Mouse (Mus musculus): ENCODE measurements around the gene Traf7. TPM values are rescaled to one million over a fixed set of nuclear protein-coding genes. Genes with fewer than 3 reads are reported as not detected.

Gene Traf7
- polyA plus RNA-seq, 1 experiment from 2014 or later, result 100 TPM

DNA sequence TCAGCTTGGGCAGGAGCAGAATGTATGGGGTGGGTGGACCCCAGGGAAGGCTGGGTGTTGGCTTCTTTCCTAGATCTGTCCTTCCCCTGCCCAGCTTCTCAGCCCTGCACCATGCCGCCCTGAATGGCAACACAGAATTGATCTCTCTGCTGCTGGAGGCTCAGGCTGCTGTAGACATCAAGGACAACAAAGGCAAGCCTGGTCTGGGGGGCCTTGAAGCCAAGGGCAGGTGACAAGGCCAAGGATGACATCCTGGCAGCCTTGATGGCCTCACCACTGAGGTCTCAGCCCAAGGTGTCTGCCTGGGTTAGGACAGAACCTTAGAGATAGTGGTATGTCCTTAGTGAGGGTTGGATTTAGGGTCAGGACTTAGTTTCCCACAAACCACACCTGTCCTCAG is 31.7 kb downstream of the Traf7 start:
- 100% methylated on average over 1 of the region's 1 CpGs for WGBS
- ATAC-seq (ENCODE audit: low FRiP score), result no peak
- Histone ChIP-seq H3K36me3 (replicated peaks) (peaks cover 50% of the 10 kb centered on the region), H3K27ac (no peak overlapping the region), H3K4me1 (peaks cover 4% of the 10 kb centered on the region; the same call in 1 of the 2 replicates), H3K9ac (no peak overlapping the region), H3K27me3 (no peaks in the 10 kb centered on the region), H3K4me2 (no peak overlapping the region), H3K9me3 (no peaks in the 10 kb centered on the region), H3K4me3 (replicated peaks) (no peak overlapping the region)

DNA sequence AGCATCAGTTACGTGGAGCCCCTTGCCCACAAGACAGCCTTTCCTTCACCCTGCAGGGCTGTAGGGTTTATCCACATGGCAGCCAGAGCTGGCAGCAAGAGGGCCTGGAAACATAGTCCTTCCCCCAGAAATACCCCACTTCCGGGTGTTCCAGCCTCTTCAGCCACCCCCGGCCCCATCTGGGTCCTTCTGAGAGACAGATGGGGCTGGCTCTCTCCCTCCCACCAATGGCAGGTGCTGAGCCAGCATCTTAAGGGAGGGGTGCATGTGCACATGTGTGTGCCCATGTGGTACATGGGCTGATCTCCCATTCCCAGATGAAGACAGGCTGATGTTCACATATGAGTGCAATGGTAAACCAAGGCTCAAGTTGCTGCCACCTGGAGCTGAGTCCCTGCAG is 32.3 kb downstream of the Traf7 start:
- ATAC-seq (ENCODE audit: low FRiP score), result no peak
- WGBS, result 72% methylated on average over 3 of the region's 3 CpGs
- peaks cover 10% of the 10 kb centered on the region for H3K4me1 ChIP-seq
- H3K36me3 ChIP-seq (replicated peaks), result peaks cover 45% of the 10 kb centered on the region
- H3K4me3 ChIP-seq (replicated peaks), result no peak overlapping the region
- no peaks in the 10 kb centered on the region for H3K27me3 ChIP-seq
- no peak overlapping the region for H3K4me2 ChIP-seq
- H3K9ac ChIP-seq, result no peak overlapping the region
- H3K27ac ChIP-seq, result no peak overlapping the region
- H3K9me3 ChIP-seq, result no peaks in the 10 kb centered on the region

DNA sequence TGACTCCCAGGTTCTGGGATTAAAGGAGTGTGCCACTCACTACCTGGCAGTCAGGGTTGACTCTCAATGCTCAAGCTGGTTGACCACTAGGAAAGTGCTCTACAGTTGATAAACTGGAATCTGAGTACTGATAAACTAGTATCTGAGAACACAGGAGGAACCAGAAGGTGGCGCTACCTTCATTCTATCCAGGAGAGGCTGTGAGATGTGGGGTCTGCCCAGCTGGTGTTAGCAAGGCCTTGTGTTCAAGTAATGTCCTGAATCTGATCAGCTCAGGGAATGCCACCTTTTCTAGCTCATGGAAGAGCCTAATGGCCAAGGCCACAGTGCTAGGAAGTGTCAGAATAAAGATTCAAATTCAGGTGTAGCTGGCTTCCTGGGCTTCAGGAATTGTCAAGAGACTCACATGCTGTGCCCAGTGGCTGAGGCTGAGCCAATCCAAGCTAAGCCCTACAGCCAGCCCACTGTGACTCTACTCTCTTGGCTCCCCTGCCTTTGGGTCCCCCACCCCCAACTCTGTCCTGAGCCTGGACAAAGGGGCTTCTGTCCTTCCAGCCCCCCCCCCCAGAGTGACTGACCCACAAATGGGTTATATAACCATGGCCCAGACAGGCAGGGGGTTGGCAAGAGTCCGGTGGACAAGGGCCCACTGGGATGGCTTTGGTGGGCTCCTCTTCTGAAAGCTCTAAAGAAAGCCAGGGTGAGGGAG is 33.0 kb downstream of the Traf7 start:
- Histone ChIP-seq H3K27me3 (peaks cover 2% of the 10 kb centered on the region; the same call in 1 of the 2 replicates), H3K9me3 (no peaks in the 10 kb centered on the region), H3K9ac (no peak overlapping the region), H3K4me1 (peaks cover 16% of the 10 kb centered on the region), H3K4me3 (replicated peaks) (no peak overlapping the region), H3K4me2 (no peak overlapping the region), H3K36me3 (replicated peaks) (peaks cover 38% of the 10 kb centered on the region), H3K27ac (0 out of 2 replicates have a peak overlapping the region, but pooled peaks have one; percentile 8)
- no peak for ATAC-seq (ENCODE audit: low FRiP score)
- 38% methylated on average over 2 of the region's 2 CpGs for WGBS

DNA sequence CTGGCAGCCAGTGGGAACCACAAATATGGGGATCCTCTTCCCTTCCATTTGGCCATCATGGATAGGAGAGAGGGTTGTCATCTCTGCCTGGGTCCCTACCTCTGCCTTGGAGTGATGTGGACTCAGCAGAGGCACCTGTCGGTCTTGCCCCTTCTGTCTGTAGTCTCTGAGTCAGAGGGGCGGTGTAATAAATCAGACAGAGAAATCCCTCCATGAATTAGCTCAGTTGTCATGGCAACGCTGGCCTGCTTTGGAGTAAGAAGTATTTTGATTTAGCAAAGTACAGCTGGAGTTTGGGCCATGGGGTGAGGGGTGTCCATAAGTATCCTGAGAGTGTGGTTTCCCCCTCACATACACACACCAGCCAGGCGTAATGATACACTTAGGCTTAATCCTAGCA is 37.3 kb downstream of the Traf7 start:
- H3K27ac ChIP-seq, result peak overlapping the region; percentile 90
- 0 out of 2 replicates have a peak overlapping the region, but pooled peaks have one; percentile 2 for H3K4me3 ChIP-seq (replicated peaks)
- ATAC-seq (ENCODE audit: low FRiP score), result no peak
- no peaks in the 10 kb centered on the region for H3K36me3 ChIP-seq (replicated peaks)
- H3K9ac ChIP-seq, result no peak overlapping the region
- WGBS, result 68% methylated on average over 4 of the region's 4 CpGs
- peak overlapping the region; percentile 92 for H3K4me2 ChIP-seq
- H3K9me3 ChIP-seq, result no peaks in the 10 kb centered on the region
- H3K27me3 ChIP-seq, result peaks cover 15% of the 10 kb centered on the region
- H3K4me1 ChIP-seq, result peaks cover 36% of the 10 kb centered on the region

DNA sequence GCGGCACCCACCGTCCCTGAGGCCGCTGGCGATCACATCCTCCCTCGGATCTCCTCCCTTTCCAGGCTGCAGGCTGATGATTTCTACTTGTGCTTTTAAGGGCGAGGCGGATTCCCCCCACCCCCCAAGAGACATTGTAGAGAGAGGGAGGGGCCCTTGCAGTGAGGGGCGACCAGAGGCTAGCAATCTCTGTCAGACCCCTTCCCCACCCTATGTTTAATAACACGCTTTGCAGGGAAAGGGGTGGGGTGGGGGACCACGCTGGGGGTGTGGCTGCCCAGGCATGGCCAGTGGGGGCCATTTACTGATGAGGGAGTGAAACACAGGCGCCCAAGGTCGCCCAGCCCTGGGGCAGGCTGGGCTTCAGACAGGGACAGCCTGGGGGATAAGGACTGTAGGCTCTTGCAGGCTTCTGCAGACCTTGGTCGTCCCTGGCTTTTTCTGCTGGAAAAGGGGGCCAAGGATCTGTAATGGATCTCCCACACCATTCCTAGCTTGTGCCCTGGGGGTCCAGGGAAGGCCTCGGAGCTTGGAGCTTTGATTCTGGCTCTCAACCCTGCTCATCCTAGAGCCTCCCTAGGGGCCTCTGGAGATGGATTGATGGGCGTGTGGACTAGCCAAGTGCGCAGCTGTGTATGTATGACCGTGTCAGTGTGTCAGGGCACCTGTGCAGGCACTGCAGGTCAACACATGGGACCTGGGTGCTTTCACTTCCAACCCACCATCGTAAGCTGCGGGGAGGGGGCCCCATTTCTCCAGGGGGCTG is 38.3 kb downstream of the Traf7 start:
- no peaks in the 10 kb centered on the region for H3K9me3 ChIP-seq
- peak overlapping the region; percentile 92 for H3K4me2 ChIP-seq
- peak overlapping the region; percentile 90 for H3K9ac ChIP-seq
- 22% methylated on average over 18 of the region's 19 CpGs for WGBS
- no peaks in the 10 kb centered on the region for H3K36me3 ChIP-seq (replicated peaks)
- peaks cover 40% of the 10 kb centered on the region for H3K4me1 ChIP-seq
- peak overlapping the region; percentile 88 for H3K4me3 ChIP-seq (replicated peaks)
- peaks cover 15% of the 10 kb centered on the region for H3K27me3 ChIP-seq
- peak; percentile 39 for ATAC-seq (ENCODE audit: low FRiP score)
- H3K27ac ChIP-seq, result peak overlapping the region; percentile 90

DNA sequence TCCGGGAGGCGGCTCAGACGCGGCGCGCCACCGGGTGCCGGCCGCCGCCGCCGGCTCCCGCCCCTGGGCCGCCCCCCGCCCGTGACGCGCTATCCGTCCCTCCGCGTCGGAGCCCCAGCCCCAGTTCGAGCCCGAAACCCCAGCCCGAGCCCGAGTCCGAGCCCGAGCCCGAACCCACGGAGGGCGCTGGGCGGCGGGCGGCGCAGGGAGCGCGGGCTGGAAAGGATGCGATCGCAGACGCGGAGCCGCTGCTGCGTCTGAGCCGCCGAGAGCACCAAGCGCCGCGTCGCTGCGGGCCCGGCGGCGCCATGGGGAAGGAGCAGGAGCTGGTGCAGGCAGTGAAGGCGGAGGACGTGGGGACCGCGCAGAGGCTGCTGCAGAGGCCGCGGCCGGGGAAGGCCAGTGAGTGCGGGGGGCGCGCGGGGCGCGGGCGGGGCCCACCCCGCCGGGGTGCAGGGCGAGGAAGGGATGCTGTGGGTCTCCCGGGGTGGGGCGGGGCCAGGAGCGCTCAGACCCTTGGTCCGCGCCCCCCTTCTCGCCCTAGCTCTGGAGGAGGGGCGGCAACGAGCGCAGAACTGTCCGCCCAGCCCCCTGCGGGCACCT is 39.0 kb downstream of the Traf7 start:
- peak overlapping the region; percentile 90 for H3K27ac ChIP-seq
- peak; percentile 82 for ATAC-seq (ENCODE audit: low FRiP score)
- H3K4me1 ChIP-seq, result peaks cover 40% of the 10 kb centered on the region
- H3K4me3 ChIP-seq (replicated peaks), result peak overlapping the region; percentile 88
- no peaks in the 10 kb centered on the region for H3K36me3 ChIP-seq (replicated peaks)
- H3K27me3 ChIP-seq, result peaks cover 15% of the 10 kb centered on the region
- peak overlapping the region; percentile 90 for H3K9ac ChIP-seq
- peak overlapping the region; percentile 92 for H3K4me2 ChIP-seq
- under 1% methylated on average over 54 of the region's 81 CpGs for WGBS
- no peaks in the 10 kb centered on the region for H3K9me3 ChIP-seq

DNA sequence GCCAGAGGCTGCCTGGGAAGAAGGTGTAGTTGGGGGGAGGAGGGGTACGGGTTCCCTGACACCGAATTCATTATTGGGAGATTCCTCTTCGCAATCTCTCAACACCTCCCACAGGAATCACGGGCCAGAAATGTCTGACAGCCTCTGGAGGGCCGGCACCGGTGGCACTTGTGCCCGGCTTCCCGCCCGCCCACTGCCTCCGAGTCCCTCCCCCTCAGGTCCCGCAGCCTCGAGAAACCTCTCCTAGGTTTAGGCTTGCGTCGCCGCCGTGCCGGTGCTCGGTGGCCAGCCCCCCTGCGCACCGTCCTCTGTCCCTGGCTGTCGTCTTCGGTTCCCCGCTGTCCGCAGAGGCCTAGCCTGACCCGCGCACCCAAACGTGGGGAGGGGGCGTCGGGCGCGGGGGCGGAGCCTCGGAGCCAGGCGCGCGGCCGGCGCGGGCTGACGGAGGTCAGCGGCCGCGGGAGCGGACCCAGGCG is 39.5 kb downstream of the Traf7 start, which contains the start of gene Caskin1:
Caskin1 (plus strand) TSS at position 416 of the 476 bp plus-strand sequence.
- Histone ChIP-seq H3K9me3 (no peaks in the 10 kb centered on the region), H3K4me1 (peaks cover 40% of the 10 kb centered on the region), H3K9ac (peak within 1 kb of the TSS; percentile 90), H3K4me2 (peak within 1 kb of the TSS; percentile 92), H3K36me3 (replicated peaks) (no peaks in the 10 kb centered on the region), H3K27ac (peak within 1 kb of the TSS; percentile 90), H3K4me3 (replicated peaks) (peak within 1 kb of the TSS; percentile 88), H3K27me3 (peaks cover 15% of the 10 kb centered on the region)
- ATAC-seq (ENCODE audit: low FRiP score), result peak; percentile 72
- WGBS, result under 1% methylated on average over 45 of the region's 45 CpGs

DNA sequence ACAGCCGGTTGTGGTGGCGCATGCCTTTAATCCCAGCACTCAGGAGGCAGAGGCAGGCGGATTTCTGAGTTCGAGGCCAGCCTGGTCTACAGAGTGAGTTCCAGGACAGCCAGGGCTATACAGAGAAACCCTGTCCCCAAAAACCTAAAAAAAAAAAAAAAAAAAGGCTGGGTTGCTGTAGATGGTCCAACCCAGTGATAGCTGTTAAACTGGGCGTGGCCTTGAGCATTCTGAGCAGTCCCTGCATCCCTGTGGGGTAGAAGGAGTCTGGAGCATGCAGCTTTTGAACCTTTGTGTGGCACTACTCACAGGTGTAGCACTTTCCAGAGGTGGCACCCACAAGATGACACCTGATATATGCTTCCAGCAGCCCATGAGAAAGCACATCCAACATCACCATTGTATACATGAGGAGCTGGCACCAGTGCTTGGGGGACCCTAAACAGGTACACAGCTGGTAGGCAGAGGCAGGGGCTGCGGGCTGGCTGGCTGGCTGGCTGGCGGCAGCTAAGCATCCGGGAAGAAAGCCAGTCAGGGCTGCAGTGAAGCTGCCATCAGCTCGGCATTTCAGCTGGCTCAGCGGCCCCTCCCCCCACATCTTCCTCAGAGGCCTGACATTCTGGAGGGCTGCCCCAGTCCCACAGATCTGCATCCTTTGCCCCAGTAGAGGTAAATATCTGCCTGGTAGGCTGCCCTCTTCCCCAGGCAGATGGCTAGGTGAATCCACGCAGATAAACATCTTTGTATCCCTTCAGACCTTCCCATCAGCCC is 42.5 kb downstream of the Traf7 start:
- Histone ChIP-seq H3K4me2 (peak overlapping the region; percentile 6; the same call in 1 of the 2 replicates), H3K4me1 (peaks cover 30% of the 10 kb centered on the region), H3K9me3 (no peaks in the 10 kb centered on the region), H3K27me3 (peaks cover 15% of the 10 kb centered on the region), H3K27ac (peak overlapping the region; percentile 53; the same call in 1 of the 2 replicates), H3K4me3 (replicated peaks) (no peak overlapping the region), H3K36me3 (replicated peaks) (no peaks in the 10 kb centered on the region), H3K9ac (peak overlapping the region; percentile 29; the same call in 1 of the 2 replicates)
- no peak for ATAC-seq (ENCODE audit: low FRiP score)
- 47% methylated on average over 11 of the region's 11 CpGs for WGBS

DNA sequence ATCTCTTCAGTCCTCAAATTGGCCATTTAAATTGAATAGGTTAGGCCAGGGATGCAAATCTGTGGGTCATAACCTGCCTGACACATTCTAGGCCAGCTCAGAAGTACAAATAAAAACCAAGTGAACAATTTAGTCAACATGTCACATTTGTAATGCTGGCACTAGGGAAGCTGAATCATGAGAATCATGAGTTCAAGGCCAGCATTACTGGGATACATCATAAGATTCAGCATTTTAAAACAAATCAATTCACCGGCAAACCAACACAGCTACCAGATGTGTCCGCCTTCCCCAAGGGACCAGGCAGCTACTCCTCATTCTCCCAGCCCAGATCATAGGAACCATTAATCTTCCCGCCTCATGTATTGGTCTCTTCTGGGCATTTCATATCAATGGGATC is 44.2 kb downstream of the Traf7 start:
- WGBS, result 88% methylated on average over 3 of the region's 3 CpGs
- Histone ChIP-seq H3K4me1 (peaks cover 24% of the 10 kb centered on the region), H3K4me2 (no peak overlapping the region), H3K9me3 (no peaks in the 10 kb centered on the region), H3K4me3 (replicated peaks) (no peak overlapping the region), H3K36me3 (replicated peaks) (no peaks in the 10 kb centered on the region), H3K9ac (no peak overlapping the region), H3K27me3 (peaks cover 11% of the 10 kb centered on the region), H3K27ac (no peak overlapping the region)
- ATAC-seq (ENCODE audit: low FRiP score), result no peak

DNA sequence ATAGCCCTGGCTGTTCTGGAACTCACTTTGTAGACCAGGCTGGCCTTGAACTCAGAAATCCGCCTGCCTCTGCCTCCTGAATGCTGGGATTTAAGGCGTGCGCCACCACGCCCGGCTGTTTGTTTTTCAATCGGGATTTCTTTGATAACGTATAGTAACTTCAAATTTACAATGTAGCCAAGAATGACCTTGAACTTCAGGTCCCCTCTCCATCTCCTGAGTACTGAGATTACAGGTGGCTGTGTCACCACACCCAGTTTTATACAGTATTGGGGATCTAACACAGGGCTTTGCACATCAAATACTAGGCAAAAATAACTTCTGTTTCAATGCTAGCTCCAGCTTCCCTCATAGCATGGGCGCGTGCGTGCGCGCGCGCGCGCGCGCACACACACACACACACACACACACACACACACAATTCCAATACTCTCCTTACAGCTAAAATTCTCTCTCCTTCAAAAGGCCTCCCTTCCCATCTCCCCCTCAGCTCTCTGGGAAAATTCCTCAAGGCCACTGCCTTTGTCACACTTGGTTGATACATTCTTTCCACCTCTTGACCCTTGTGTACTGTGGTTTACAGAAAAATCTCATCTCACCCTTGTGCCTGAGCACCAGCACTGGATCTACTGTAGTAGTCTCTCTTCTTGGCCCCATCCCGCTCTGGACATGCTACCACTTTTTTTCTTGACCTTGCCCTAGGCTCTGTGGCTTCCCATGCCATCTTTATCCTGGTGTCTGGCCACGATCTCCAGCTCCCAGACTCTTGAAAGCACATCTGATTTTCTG is 46.5 kb downstream of the Traf7 start:
- Histone ChIP-seq H3K4me3 (replicated peaks) (no peak overlapping the region), H3K27ac (no peak overlapping the region), H3K9ac (no peak overlapping the region), H3K27me3 (no peaks in the 10 kb centered on the region), H3K4me1 (peaks cover 26% of the 10 kb centered on the region), H3K36me3 (replicated peaks) (peaks cover 10% of the 10 kb centered on the region), H3K9me3 (no peaks in the 10 kb centered on the region), H3K4me2 (no peak overlapping the region)
- no peak for ATAC-seq (ENCODE audit: low FRiP score)
- 95% methylated on average over 20 of the region's 20 CpGs for WGBS

DNA sequence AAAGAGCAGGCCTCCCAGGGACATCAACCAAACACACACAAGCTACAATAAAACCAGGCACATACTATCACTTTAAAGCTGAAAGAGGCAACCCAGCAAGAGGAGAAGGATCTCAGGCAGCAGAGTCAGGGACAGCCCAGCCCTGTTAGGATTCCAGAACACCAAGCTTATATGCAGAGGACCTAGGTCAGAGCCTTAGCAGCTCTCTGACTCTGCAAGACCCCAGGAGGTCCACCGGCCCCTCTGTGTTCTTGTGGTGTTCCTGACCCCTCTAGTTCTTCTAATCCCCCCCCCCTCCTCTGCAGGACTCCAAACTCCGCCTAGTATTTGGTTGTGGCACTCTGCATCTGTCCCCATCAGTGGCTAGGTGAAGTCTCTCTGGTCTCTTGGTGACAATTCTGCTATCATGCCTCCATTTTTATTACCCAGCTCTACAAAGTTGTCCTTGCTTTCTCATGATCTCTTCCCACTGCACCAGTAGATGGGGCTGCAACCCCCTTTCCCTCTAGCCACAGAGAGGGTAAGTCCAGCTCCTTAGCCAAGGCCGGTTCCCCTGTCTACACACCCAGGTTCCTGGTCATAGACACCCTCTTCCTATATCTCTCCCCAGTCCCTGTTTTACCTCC is 47.4 kb downstream of the Traf7 start:
- Histone ChIP-seq H3K27ac (no peak overlapping the region; the same call in 1 of the 2 replicates), H3K9ac (no peak overlapping the region; the same call in 1 of the 2 replicates), H3K4me3 (replicated peaks) (no peak overlapping the region), H3K4me1 (peaks cover 21% of the 10 kb centered on the region), H3K9me3 (no peaks in the 10 kb centered on the region), H3K27me3 (no peaks in the 10 kb centered on the region), H3K36me3 (replicated peaks) (peaks cover 19% of the 10 kb centered on the region), H3K4me2 (no peak overlapping the region)
- ATAC-seq (ENCODE audit: low FRiP score), result no peak
- 52% methylated on average over 3 of the region's 3 CpGs for WGBS

Data from forebrain, embryonic 12.5 days (tissue).